Mouse (Mus musculus) lung, embryonic 15.5 days (tissue): ENCODE measurements around the gene Mthfr. TPM values are rescaled to one million over a fixed set of nuclear protein-coding genes. Genes with fewer than 3 reads are reported as not detected.
"Not testable (repeated sequence)": the region's sequence is repeated elsewhere in the genome, so short reads cannot be mapped to it uniquely, and the experiment has no call there.

Experiments
- ATAC-seq: fragments of 200-750 bp; cut with Nextera tagmentation; 2 replicates; pipeline ENCODE4 v1.8.0; 2017; ENCODE audit warnings: moderate number of reproducible peaks, borderline replicate concordance; ENCODE audit not compliant: low FRiP score, low TSS enrichment; ENCODE audit errors: extremely low read depth
- H3K27ac ChIP-seq: fragments of 300-500 bp; sonication (generic); 2 replicates; pipeline ENCODE4 v1.5.1; 2015; ENCODE audit warnings: moderate library complexity, mild to moderate bottlenecking, inconsistent platforms
- H3K27me3 ChIP-seq: fragments of 300-500 bp; sonication (generic); 2 replicates; pipeline ENCODE4 v1.6.1; 2015; ENCODE audit warnings: inconsistent platforms
- H3K36me3 ChIP-seq: fragments of 300-500 bp; sonication (generic); 2 replicates; pipeline ENCODE4 v1.6.1; 2015; ENCODE audit warnings: inconsistent platforms
- H3K4me1 ChIP-seq: fragments of 300-500 bp; sonication (generic); 2 replicates; pipeline ENCODE4 v1.6.1; 2015; ENCODE audit warnings: inconsistent platforms
- H3K4me2 ChIP-seq: fragments of 300-500 bp; sonication (generic); 2 replicates; pipeline ENCODE4 v1.6.1; 2015; ENCODE audit warnings: inconsistent platforms, mild to moderate bottlenecking, moderate library complexity
- H3K4me3 ChIP-seq: fragments of 300-500 bp; sonication (generic); 2 replicates; pipeline ENCODE4 v1.5.1; 2015; ENCODE audit warnings: mild to moderate bottlenecking, inconsistent platforms
- H3K9ac ChIP-seq: fragments of 300-500 bp; sonication (generic); 2 replicates; pipeline ENCODE4 v1.6.1; 2015; ENCODE audit warnings: inconsistent platforms
- H3K9me3 ChIP-seq: fragments of 300-500 bp; sonication (generic); 2 replicates; pipeline ENCODE4 v1.6.1; 2016; ENCODE audit warnings: inconsistent platforms
- WGBS: fragments of 180-500 bp; shearing (Covaris S2); methylation state at CpG from one replicate; pipeline ENCODE4 v1.1.7; 2015; 5-methylcytosine and 5-hydroxymethylcytosine counted together
- polyA plus RNA-seq: library from polyadenylated mRNA; unstranded; fragments of >200 nt; fragmentation: Nextera tagmentation; extraction: Ambion mirVana; gene quantifications from 2 replicates; pipeline ENCODE4 v1.2.1, GENCODE M21; 2015

Gene Mthfr
- polyA plus RNA-seq, 1 experiment from 2014 or later: 21.1 TPM

- ATAC-seq: no peak
- Histone ChIP-seq H3K27me3 (no peaks in the 10 kb centered on the region), H3K9me3 (no peaks in the 10 kb centered on the region), H3K27ac (peak overlapping the region; percentile 88), H3K9ac (peak overlapping the region; percentile 50), H3K4me3 (peak overlapping the region; percentile 51), H3K36me3 (peaks cover 13% of the 10 kb centered on the region), H3K4me1 (peaks cover 30% of the 10 kb centered on the region), H3K4me2 (peak overlapping the region; percentile 84)
- 1% methylated on average over 16 of the region's 16 CpGs for WGBS
Measured at GRCm38 (mm10) chr4:148041611-148042191, 2.8 kb downstream of the Mthfr start.

GRCm38 (mm10) chr4:148043327-148043726 is 4.5 kb downstream of the Mthfr start:
- H3K9ac ChIP-seq, H3K27me3 ChIP-seq, H3K27ac ChIP-seq, H3K4me2 ChIP-seq, H3K9me3 ChIP-seq, H3K4me3 ChIP-seq, ATAC-seq: not testable (repeated sequence)
- peaks cover 21% of the 10 kb centered on the region for H3K4me1 ChIP-seq
- WGBS: 72% methylated on average over 6 of the region's 8 CpGs
- H3K36me3 ChIP-seq: peaks cover 22% of the 10 kb centered on the region

- no peaks in the 10 kb centered on the region for H3K27me3 ChIP-seq
- H3K4me2 ChIP-seq: no peak overlapping the region
- H3K9me3 ChIP-seq: no peaks in the 10 kb centered on the region
- H3K4me3 ChIP-seq: no peak overlapping the region
- H3K27ac ChIP-seq: no peak overlapping the region
- peaks cover 30% of the 10 kb centered on the region for H3K36me3 ChIP-seq
- no peak overlapping the region for H3K9ac ChIP-seq
- ATAC-seq: no peak
- 93% methylated on average over 2 of the region's 2 CpGs for WGBS
- peaks cover 21% of the 10 kb centered on the region for H3K4me1 ChIP-seq
Measured at GRCm38 (mm10) chr4:148044113-148044512, 5.2 kb downstream of the Mthfr start.

GRCm38 (mm10) chr4:148046450-148047031 is 7.7 kb downstream of the Mthfr start:
- Histone ChIP-seq H3K27ac (no peak overlapping the region), H3K36me3 (peaks cover 52% of the 10 kb centered on the region), H3K4me3 (no peak overlapping the region), H3K4me1 (peaks cover 4% of the 10 kb centered on the region), H3K27me3 (no peaks in the 10 kb centered on the region), H3K4me2 (no peak overlapping the region), H3K9ac (no peak overlapping the region), H3K9me3 (no peaks in the 10 kb centered on the region)
- no peak for ATAC-seq
- 49% methylated on average over 4 of the region's 4 CpGs for WGBS

- not testable (repeated sequence) for H3K27me3 ChIP-seq, ATAC-seq, H3K4me3 ChIP-seq, H3K4me1 ChIP-seq, H3K9me3 ChIP-seq, H3K27ac ChIP-seq, H3K9ac ChIP-seq, H3K4me2 ChIP-seq
- WGBS: 82% methylated on average over 3 of the region's 3 CpGs
- peaks cover 72% of the 10 kb centered on the region for H3K36me3 ChIP-seq
Measured at GRCm38 (mm10) chr4:148050396-148050914, 11.6 kb downstream of the Mthfr start.

GRCm38 (mm10) chr4:148051046-148051776 is 12.3 kb downstream of the Mthfr start:
- Histone ChIP-seq H3K27ac (no peak overlapping the region), H3K9me3 (no peaks in the 10 kb centered on the region), H3K4me3 (no peak overlapping the region), H3K9ac (no peak overlapping the region), H3K36me3 (peaks cover 80% of the 10 kb centered on the region), H3K4me2 (no peak overlapping the region), H3K4me1 (no peaks in the 10 kb centered on the region), H3K27me3 (no peaks in the 10 kb centered on the region)
- 88% methylated on average over 13 of the region's 13 CpGs for WGBS
- no peak for ATAC-seq

GRCm38 (mm10) chr4:148051886-148052285 is 13.0 kb downstream of the Mthfr start:
- 90% methylated on average over 11 of the region's 11 CpGs for WGBS
- Histone ChIP-seq H3K27me3 (no peaks in the 10 kb centered on the region), H3K4me3 (no peak overlapping the region), H3K9me3 (no peaks in the 10 kb centered on the region), H3K36me3 (peaks cover 86% of the 10 kb centered on the region), H3K4me1 (no peaks in the 10 kb centered on the region), H3K9ac (no peak overlapping the region), H3K27ac (no peak overlapping the region), H3K4me2 (no peak overlapping the region)
- ATAC-seq: no peak

- Histone ChIP-seq H3K36me3 (peaks cover 87% of the 10 kb centered on the region), H3K9ac (no peak overlapping the region), H3K4me3 (no peak overlapping the region), H3K27ac (no peak overlapping the region), H3K9me3 (no peaks in the 10 kb centered on the region), H3K4me2 (no peak overlapping the region), H3K27me3 (no peaks in the 10 kb centered on the region), H3K4me1 (no peaks in the 10 kb centered on the region)
- WGBS: 68% methylated on average over 2 of the region's 2 CpGs
- ATAC-seq: no peak
Measured at GRCm38 (mm10) chr4:148052976-148053375, 14.1 kb downstream of the Mthfr start.

- 90% methylated on average over 12 of the region's 12 CpGs for WGBS
- no peak overlapping the region for H3K27ac ChIP-seq
Measured at GRCm38 (mm10) chr4:148053417-148053920, 14.6 kb downstream of the Mthfr start.

GRCm38 (mm10) chr4:148054961-148055695 is 16.3 kb downstream of the Mthfr start:
- no peak for ATAC-seq
- Histone ChIP-seq H3K27me3 (no peaks in the 10 kb centered on the region), H3K4me2 (no peak overlapping the region), H3K36me3 (peaks cover 72% of the 10 kb centered on the region), H3K9me3 (no peaks in the 10 kb centered on the region), H3K4me3 (no peak overlapping the region), H3K27ac (no peak overlapping the region), H3K4me1 (peaks cover 4% of the 10 kb centered on the region; the same call in 1 of the 2 replicates), H3K9ac (no peak overlapping the region)
- 89% methylated on average over 21 of the region's 21 CpGs for WGBS

More at GRCm38 (mm10) chr4:148053417-148053920, 14.6 kb downstream of the Mthfr start:
- ATAC-seq: no peak
- Histone ChIP-seq H3K9me3 (no peaks in the 10 kb centered on the region), H3K4me2 (no peak overlapping the region), H3K4me1 (no peaks in the 10 kb centered on the region), H3K9ac (no peak overlapping the region), H3K4me3 (no peak overlapping the region), H3K27me3 (no peaks in the 10 kb centered on the region), H3K36me3 (peaks cover 87% of the 10 kb centered on the region)

GRCm38 (mm10) chr4:148056246-148056645 is 17.4 kb downstream of the Mthfr start:
- ATAC-seq: no peak
- Histone ChIP-seq H3K4me3 (no peak overlapping the region), H3K4me1 (peaks cover 10% of the 10 kb centered on the region), H3K36me3 (peaks cover 63% of the 10 kb centered on the region), H3K4me2 (no peak overlapping the region), H3K9ac (no peak overlapping the region), H3K27ac (no peak overlapping the region), H3K9me3 (no peaks in the 10 kb centered on the region), H3K27me3 (no peaks in the 10 kb centered on the region)
- WGBS: 85% methylated on average over 7 of the region's 7 CpGs
